Mouse (Mus musculus) splenic B cell, adult 2 months (primary cell): Measurements from ENCODE around the gene Crot.

ENCODE experiments used
- DNase-seq: peaks from one replicate; pipeline ENCODE4 v3.0.0-alpha.2; 2011; ENCODE audit warnings: low read depth, low spot score
- H3K27me3 ChIP-seq: 2 replicates; pipeline ENCODE4 v1.6.1; 2012; ENCODE audit warnings: mild to moderate bottlenecking, low read length, moderate library complexity, mixed read lengths; ENCODE audit not compliant: control insufficient read depth, poor library complexity, insufficient read depth, severe bottlenecking
- H3K36me3 ChIP-seq: 2 replicates; pipeline ENCODE4 v1.6.1; 2012; ENCODE audit warnings: mild to moderate bottlenecking, low read length, moderate library complexity, mixed read lengths; ENCODE audit not compliant: control insufficient read depth, poor library complexity, insufficient read depth, severe bottlenecking

Crot gene

GRCm38 (mm10) chr5:8996686-8997512, at the start of gene Crot:
TSS of gene Crot (minus strand) at chr5:8997324.
- H3K36me3 ChIP-seq, result no peaks in the 10 kb centered on the region
- peak; percentile 83 for DNase-seq
- no peaks in the 10 kb centered on the region for H3K27me3 ChIP-seq

- Histone ChIP-seq H3K36me3 (no peaks in the 10 kb centered on the region), H3K27me3 (no peaks in the 10 kb centered on the region)
- DNase-seq, result no peak
Observed at GRCm38 (mm10) chr5:9045904-9046303, 48.8 kb upstream of the Crot start.

GRCm38 (mm10) chr5:9044821-9045220, 47.7 kb upstream of the Crot start:
- no peaks in the 10 kb centered on the region for H3K27me3 ChIP-seq
- no peak for DNase-seq

GRCm38 (mm10) chr5:9043582-9044267, 46.6 kb upstream of the Crot start:
- no peak for DNase-seq
- no peaks in the 10 kb centered on the region for H3K27me3 ChIP-seq
- H3K36me3 ChIP-seq, result no peaks in the 10 kb centered on the region

More at GRCm38 (mm10) chr5:9044821-9045220, 47.7 kb upstream of the Crot start:
- no peaks in the 10 kb centered on the region for H3K36me3 ChIP-seq

- no peaks in the 10 kb centered on the region for H3K27me3 ChIP-seq
- DNase-seq, result no peak
- no peaks in the 10 kb centered on the region for H3K36me3 ChIP-seq
Observed at GRCm38 (mm10) chr5:9042721-9043416, 45.7 kb upstream of the Crot start.

- no peaks in the 10 kb centered on the region for H3K27me3 ChIP-seq
- H3K36me3 ChIP-seq, result no peaks in the 10 kb centered on the region
- no peak for DNase-seq
Observed at GRCm38 (mm10) chr5:9040665-9041215, 43.6 kb upstream of the Crot start.

- no peak for DNase-seq
- no peaks in the 10 kb centered on the region for H3K36me3 ChIP-seq
- H3K27me3 ChIP-seq, result no peaks in the 10 kb centered on the region
Observed at GRCm38 (mm10) chr5:9039978-9040377, 42.9 kb upstream of the Crot start.

GRCm38 (mm10) chr5:9037292-9037691, 40.2 kb upstream of the Crot start:
- DNase-seq, result peak; percentile 79
- no peaks in the 10 kb centered on the region for H3K36me3 ChIP-seq
- no peaks in the 10 kb centered on the region for H3K27me3 ChIP-seq

- DNase-seq, result no peak
- Histone ChIP-seq H3K36me3 (no peaks in the 10 kb centered on the region), H3K27me3 (no peaks in the 10 kb centered on the region)
Observed at GRCm38 (mm10) chr5:9035457-9035856, 38.3 kb upstream of the Crot start.

GRCm38 (mm10) chr5:9034535-9034934, 37.4 kb upstream of the Crot start:
- DNase-seq, result no peak
- Histone ChIP-seq H3K36me3 (no peaks in the 10 kb centered on the region), H3K27me3 (no peaks in the 10 kb centered on the region)

GRCm38 (mm10) chr5:9033843-9034242, 36.7 kb upstream of the Crot start:
- DNase-seq, result no peak
- Histone ChIP-seq H3K27me3 (no peaks in the 10 kb centered on the region), H3K36me3 (no peaks in the 10 kb centered on the region)

- DNase-seq, result peak; percentile 43
- Histone ChIP-seq H3K36me3 (no peaks in the 10 kb centered on the region), H3K27me3 (no peaks in the 10 kb centered on the region)
Observed at GRCm38 (mm10) chr5:9032641-9033040, 35.5 kb upstream of the Crot start.

- Histone ChIP-seq H3K27me3 (no peaks in the 10 kb centered on the region), H3K36me3 (no peaks in the 10 kb centered on the region)
Observed at GRCm38 (mm10) chr5:9032101-9032590, 35.0 kb upstream of the Crot start.

GRCm38 (mm10) chr5:9028266-9028841, 31.2 kb upstream of the Crot start:
- DNase-seq, result no peak
- no peaks in the 10 kb centered on the region for H3K27me3 ChIP-seq
- H3K36me3 ChIP-seq, result no peaks in the 10 kb centered on the region

More at GRCm38 (mm10) chr5:9032101-9032590, 35.0 kb upstream of the Crot start:
- DNase-seq, result no peak
